Mouse (Mus musculus) adrenal gland, adult 8-10 months (tissue): ENCODE measurements around the gene Gabrg2. TPM values are rescaled to one million over a fixed set of nuclear protein-coding genes. Genes with fewer than 3 reads are reported as not detected.
A peak's percentile ranks its signal among the peaks of the same experiment; 100 is the strongest.

ENCODE experiments used
- DNase-seq: peaks from one replicate; pipeline ENCODE4 v3.0.0; 2022
- total RNA-seq, 4 experiments: library from RNA; stranded (reverse); gene quantifications; 2 replicates each; pipeline ENCODE4 v1.2.4; 2022

Gene Gabrg2
- total RNA-seq: 1 to 10 TPM; 3.4 to 8.5 (median 5.1) TPM

- DNase-seq: no peak
These were observed at the start of gene Gabrg2 for GRCm38 (mm10) chr11:42000190-42001098. Gabrg2 (minus strand) TSS chr11:42000857.

GRCm38 (mm10) chr11:42048201-42048600 is 47.5 kb upstream of the Gabrg2 start:
- DNase-seq: no peak

GRCm38 (mm10) chr11:41999468-41999881 is 1.2 kb downstream of the Gabrg2 start:
- DNase-seq: peak; percentile 25

GRCm38 (mm10) chr11:41980152-41980551 is 20.5 kb downstream of the Gabrg2 start:
- DNase-seq: no peak

GRCm38 (mm10) chr11:41968595-41968994 is 32.1 kb downstream of the Gabrg2 start:
- DNase-seq: no peak

- no peak for DNase-seq
These were observed 38.0 kb downstream of the Gabrg2 start for GRCm38 (mm10) chr11:41962706-41963105.

- DNase-seq: no peak
These were observed 47.1 kb downstream of the Gabrg2 start for GRCm38 (mm10) chr11:41953550-41953949.

- DNase-seq: no peak
These were observed 48.8 kb downstream of the Gabrg2 start for GRCm38 (mm10) chr11:41951898-41952297.

GRCm38 (mm10) chr11:41945471-41945870 is 55.2 kb downstream of the Gabrg2 start:
- no peak for DNase-seq

- DNase-seq: no peak
These were observed 62.7 kb downstream of the Gabrg2 start for GRCm38 (mm10) chr11:41937979-41938378.

- DNase-seq: no peak
These were observed 81.8 kb downstream of the Gabrg2 start for GRCm38 (mm10) chr11:41918864-41919263.

GRCm38 (mm10) chr11:41914066-41914465 is 86.6 kb downstream of the Gabrg2 start:
- DNase-seq: no peak

GRCm38 (mm10) chr11:41903661-41904060 is 97.0 kb downstream of the Gabrg2 start:
- no peak for DNase-seq

Other genes with a start within 250 kb of the Gabrg2 start
- under 1 TPM; 0.09 to 0.67 (median 0.33) TPM for gene Gabra1, start 182.1 kb upstream of the Gabrg2 start, total RNA-seq